Mouse (Mus musculus): ENCODE measurements around the gene Armh3. TPM values are rescaled to one million over a fixed set of nuclear protein-coding genes. Genes with fewer than 3 reads are reported as not detected.

Armh3 gene
- total and polyA plus RNA-seq, 3 experiments = 8.5 to 17.3 (median 15.5) TPM

- DNase-seq = no peak
Observed at GRCm38 (mm10) chr19:45789888-45790874, 208.1 kb downstream of the Armh3 start.

- DNase-seq = no peak
Observed at GRCm38 (mm10) chr19:45789365-45789764, 208.9 kb downstream of the Armh3 start.

GRCm38 (mm10) chr19:45788337-45788736, 210.0 kb downstream of the Armh3 start:
- DNase-seq = no peak

GRCm38 (mm10) chr19:45787450-45787849, 210.8 kb downstream of the Armh3 start:
- no peak for DNase-seq

- DNase-seq = no peak
Observed at GRCm38 (mm10) chr19:45785470-45785869, 212.8 kb downstream of the Armh3 start.

- DNase-seq = peak; percentile 16
Observed at GRCm38 (mm10) chr19:45783933-45784576, 214.2 kb downstream of the Armh3 start.

- peak; percentile 99 for DNase-seq
Observed at GRCm38 (mm10) chr19:45783181-45783932, 214.9 kb downstream of the Armh3 start, which contains the start of gene Mgea5. TSS of gene Mgea5 (minus strand) at chr19:45783837.

- DNase-seq = peak; percentile 88
Observed at GRCm38 (mm10) chr19:45782315-45783001, 215.8 kb downstream of the Armh3 start.

GRCm38 (mm10) chr19:45781676-45782075, 216.6 kb downstream of the Armh3 start:
- DNase-seq = no peak

- no peak for DNase-seq
Observed at GRCm38 (mm10) chr19:45780350-45780915, 217.9 kb downstream of the Armh3 start.

- DNase-seq = no peak
Observed at GRCm38 (mm10) chr19:45775486-45775885, 222.8 kb downstream of the Armh3 start.

GRCm38 (mm10) chr19:45771501-45771900, 226.8 kb downstream of the Armh3 start:
- DNase-seq = no peak

Other genes with a start within 250 kb of the Armh3 start
- gene Npm3, start 248.9 kb downstream of the Armh3 start, total RNA-seq (2021) = 10 to 100 TPM; 26.1 to 27.6 TPM
- 52.2 and 53.3 TPM in 2 replicates for gene Npm3, start 248.9 kb downstream of the Armh3 start, polyA plus RNA-seq (2012; rRNA removed)
- 10 to 100 TPM; 55.8 to 85.1 TPM for gene Mgea5, start 214.7 kb downstream of the Armh3 start, total RNA-seq (2021)
- gene Mgea5, start 214.7 kb downstream of the Armh3 start, polyA plus RNA-seq (2012; rRNA removed) = 5.4 and 8.2 TPM in 2 replicates
- under 1 TPM; 0.12 to 0.38 TPM for gene Kcnip2, start 182.4 kb downstream of the Armh3 start, total RNA-seq (2021)
- gene Kcnip2, start 182.4 kb downstream of the Armh3 start, polyA plus RNA-seq (2012; rRNA removed) = 0.25 and 0.28 TPM in 2 replicates
- 10 to 100 TPM; 11.2 to 15.4 TPM for gene Hps6, start 5.0 kb upstream of the Armh3 start, total RNA-seq (2021)
- gene Hps6, start 5.0 kb upstream of the Armh3 start, polyA plus RNA-seq (2012; rRNA removed) = 16.7 and 19.7 TPM in 2 replicates
- gene Pprc1, start 46.4 kb upstream of the Armh3 start, total RNA-seq (2021) = 10 to 100 TPM; 22.5 to 36.4 TPM
- 16.0 and 19.1 TPM in 2 replicates for gene Pprc1, start 46.4 kb upstream of the Armh3 start, polyA plus RNA-seq (2012; rRNA removed)
- 10 to 100 TPM; 58.2 to 67.1 TPM for gene Ldb1, start 46.7 kb upstream of the Armh3 start, total RNA-seq (2021)
- gene Ldb1, start 46.7 kb upstream of the Armh3 start, polyA plus RNA-seq (2012; rRNA removed) = 99.3 and 117 TPM in 2 replicates
- 10 to 100 TPM; 44.6 to 72.2 TPM for gene Nolc1, start 77.4 kb upstream of the Armh3 start, total RNA-seq (2021)
- 4.3 and 5.8 TPM in 2 replicates for gene Nolc1, start 77.4 kb upstream of the Armh3 start, polyA plus RNA-seq (2012; rRNA removed)
- 10 to 100 TPM; 54.7 to 59.4 TPM for gene Elovl3, start 133.4 kb upstream of the Armh3 start, total RNA-seq (2021)
- gene Elovl3, start 133.4 kb upstream of the Armh3 start, polyA plus RNA-seq (2012; rRNA removed) = 2.6 and 4.8 TPM in 2 replicates
- not detected for gene Pitx3, start 149.8 kb upstream of the Armh3 start, total RNA-seq (2021)
- 0.21 TPM in 1 of 2 replicates, not detected in the other for gene Pitx3, start 149.8 kb upstream of the Armh3 start, polyA plus RNA-seq (2012; rRNA removed)
- gene Gbf1, start 154.0 kb upstream of the Armh3 start, total RNA-seq (2021) = 10 to 100 TPM; 68.8 to 72.5 TPM
- gene Gbf1, start 154.0 kb upstream of the Armh3 start, polyA plus RNA-seq (2012; rRNA removed) = 158 and 177 TPM in 2 replicates